Mouse (Mus musculus) R1 (cell line): ENCODE data around the gene Zfp628.

ENCODE experiments used
- DNase-seq: peaks from one replicate; pipeline ENCODE4 v3.0.0-alpha.2; 2018; ENCODE audit warnings: low read depth, low spot score

The Zfp628 gene

DNA sequence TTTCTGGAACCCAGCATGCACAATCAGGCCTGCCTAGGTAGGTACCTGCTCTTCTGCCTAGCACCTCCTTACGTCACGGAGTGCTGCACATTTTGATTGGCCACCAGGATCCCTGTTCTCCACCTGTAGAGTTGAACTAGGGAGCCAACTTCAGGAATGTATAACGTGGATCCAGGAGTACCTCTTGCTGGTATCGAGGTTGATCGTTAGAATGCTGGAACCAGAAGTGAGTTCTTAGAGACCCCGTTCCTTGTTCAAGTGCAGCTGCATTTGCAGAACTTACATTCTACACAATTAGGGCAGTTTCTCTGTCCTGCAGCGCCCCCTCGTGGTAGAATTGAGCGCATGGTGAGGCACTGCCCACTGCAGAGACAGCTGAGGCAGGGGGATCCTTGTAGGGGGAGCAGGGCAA is 25.1 kb downstream of the Zfp628 start:
- peak; percentile 90 for DNase-seq

DNA sequence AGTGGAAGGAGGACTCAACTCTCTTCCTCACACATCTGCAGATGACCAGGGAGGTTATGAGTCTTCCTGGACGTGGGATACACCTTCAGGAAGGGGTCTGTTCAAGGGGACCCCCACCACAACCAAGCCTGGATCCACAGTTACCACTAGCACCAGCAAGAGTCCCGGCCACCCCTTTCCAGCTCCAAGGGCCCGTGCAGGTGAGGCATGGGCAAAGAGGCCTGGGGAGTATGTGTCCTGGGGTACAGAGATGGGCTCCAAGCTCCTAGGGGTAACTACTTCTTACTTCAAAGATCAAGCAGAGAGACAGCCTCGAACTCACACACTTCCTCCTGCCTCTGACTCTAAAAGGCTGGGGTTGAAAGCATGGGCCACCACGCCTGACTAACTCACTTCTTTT is 27.7 kb downstream of the Zfp628 start:
- no peak for DNase-seq

DNA sequence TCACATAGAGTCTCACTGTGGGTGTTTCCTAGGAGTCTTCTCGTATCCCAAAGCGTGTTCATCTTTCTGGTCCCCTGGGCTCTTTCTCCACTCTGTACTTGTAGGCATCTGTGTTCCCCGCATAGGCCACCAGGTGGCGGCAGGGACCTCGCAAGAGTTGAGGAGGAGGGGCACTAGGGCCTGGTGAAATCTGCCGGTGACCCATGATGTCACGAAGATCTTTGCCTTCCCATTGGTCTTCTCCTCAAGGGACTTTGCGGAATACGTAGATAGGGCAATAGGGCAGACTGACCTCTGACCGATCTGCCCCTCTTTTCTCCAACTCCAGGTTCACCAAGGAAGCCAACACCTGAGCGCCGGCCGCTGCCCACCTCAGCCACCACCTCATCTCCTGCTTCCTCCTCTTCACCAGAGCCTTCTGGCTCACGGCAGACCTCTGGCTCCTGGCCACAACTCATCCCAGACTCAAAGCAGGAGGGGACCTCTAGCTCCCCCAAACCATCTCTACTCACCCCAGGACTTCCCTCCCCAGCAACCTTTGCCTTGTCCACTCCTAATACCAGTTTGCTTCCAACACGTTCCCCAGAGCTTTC is 28.3 kb downstream of the Zfp628 start:
- DNase-seq: peak; percentile 94

DNA sequence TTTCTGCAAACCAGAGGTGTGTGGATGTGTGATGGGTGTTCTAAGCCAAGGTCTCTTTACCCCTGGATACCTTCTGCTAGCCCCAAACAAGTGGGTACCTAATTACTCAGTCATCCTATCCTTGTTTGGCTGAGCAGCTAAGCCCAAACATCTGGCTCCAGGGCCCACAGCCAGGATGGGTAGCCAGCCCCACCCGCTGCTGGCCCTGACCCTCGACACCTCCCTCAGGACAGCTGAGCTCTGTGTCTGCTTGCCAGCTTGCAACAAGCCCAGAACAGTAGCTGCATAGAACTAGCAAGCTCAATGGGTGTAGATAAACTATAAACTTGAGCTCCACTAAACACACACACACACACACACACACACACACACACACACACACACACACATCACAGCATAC is 32.8 kb downstream of the Zfp628 start:
- no peak for DNase-seq

GRCm38 (mm10) chr7:4948386-4948785 is 33.4 kb downstream of the Zfp628 start:
- DNase-seq: no peak

DNA sequence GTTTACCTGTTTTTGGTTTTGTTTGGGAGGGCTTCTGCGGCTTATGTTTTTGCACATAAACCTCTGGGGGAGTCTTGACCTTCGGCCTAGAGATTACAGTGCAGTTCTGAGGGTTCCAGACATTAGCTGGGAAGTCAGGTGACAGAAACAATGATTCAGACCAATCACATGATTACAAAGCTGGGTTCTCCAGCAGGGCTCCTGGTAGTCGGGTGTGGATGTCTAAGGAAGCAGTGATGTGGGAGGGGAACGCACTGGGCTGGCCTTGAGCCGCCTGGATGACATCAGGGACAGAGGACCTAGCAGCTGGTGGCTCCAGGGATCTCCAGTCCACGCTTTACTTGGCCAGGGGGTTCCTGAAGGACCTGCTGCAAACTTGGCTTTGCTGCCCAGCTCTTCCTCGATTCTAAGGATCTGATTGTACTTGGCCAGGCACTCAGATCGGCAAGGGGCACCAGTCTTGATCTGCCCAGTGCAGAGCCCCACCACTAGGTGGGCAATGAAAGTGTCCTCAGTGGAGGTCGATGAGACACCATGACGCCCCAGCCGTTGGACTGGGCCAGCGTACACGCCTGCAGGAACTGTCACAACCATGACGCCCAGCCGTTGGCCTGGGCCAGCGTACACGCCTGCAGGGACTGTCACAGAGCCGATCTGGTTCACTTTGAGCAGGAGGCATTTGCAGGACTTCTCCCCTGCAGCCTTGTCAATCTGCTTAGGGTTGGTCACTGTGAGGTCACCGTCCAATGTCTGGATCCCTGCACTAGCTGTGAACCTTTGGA is 35.7 kb downstream of the Zfp628 start:
- DNase-seq: peak; percentile 26

GRCm38 (mm10) chr7:4953815-4954445 is 38.9 kb downstream of the Zfp628 start:
- no peak for DNase-seq

DNA sequence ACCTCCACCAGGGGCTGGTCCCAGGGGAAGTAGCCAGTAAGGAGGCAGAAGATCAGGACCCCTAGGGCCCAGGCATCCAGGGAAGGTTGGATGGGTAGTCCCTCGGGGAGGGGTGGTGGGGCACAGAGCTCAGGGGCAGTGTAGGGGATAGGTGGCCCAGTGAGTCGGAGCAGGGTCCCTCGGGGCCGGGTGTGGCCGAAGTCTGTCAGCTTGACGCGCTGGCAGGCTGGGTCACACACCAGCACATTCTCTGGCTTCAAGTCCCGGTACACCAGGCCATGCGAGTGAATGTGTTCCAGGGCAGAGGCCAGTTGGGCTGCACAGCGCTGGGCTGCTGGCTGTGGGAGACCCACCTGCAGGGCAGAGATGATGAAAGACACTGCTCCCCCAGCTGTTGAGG is 42.3 kb downstream of the Zfp628 start:
- no peak for DNase-seq

DNA sequence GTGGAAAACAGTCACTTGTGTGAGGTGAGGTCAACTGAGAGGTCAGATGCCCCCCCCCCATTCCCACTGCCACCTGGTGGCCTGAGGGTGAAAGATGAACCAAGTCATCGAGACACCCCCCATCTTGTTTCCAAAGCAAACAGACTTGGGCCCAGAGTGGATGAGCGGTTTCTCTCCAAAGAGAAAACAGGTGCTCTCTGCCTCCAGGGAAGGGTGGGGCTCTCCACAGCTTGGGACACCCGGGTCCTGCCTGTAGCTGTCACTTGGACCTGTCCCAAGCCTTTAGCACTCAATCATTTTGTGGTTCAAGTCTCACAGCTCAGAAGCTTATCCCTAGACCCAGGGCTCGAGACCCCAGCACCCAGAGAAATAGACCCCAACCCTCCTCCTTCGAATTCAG is 48.5 kb downstream of the Zfp628 start:
- no peak for DNase-seq

- DNase-seq: peak; percentile 89
These were observed 49.3 kb downstream of the Zfp628 start, which contains the start of gene Sbk2 for GRCm38 (mm10) chr7:4964272-4964671. Gene Sbk2, minus strand, starts transcription at chr7:4964406.

GRCm38 (mm10) chr7:4964988-4965387 is 50.0 kb downstream of the Zfp628 start:
- DNase-seq: no peak

DNA sequence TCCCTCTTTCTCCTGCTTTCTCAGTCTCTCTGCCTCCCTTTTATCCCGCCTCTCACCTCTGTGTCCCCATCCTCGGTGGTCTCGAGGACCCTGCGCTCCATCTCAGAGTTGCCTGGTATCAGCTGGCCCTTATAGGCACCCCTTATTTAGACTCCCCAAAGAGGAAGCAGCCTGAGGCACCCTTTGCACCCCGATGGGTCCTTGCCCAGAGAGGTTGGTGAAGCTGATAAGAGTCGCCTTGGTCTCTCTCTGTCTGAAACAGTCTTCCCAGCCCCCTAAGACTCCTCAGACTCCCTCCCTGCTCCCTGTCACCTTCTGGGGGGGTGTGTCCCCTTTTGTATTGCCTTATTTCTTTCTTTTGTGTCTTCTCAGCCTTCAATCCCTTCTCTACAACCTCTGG is 56.1 kb downstream of the Zfp628 start, which contains the start of gene Sbk3:
TSS of gene Sbk3 (minus strand) at position 101 of the 400 bp plus-strand sequence.
- DNase-seq: no peak
